Comparison of ENCODE assay signal across 18 mouse cellular contexts in genomic region chr1:90913231-90913630, GRCm38 (mm10). TPM values are rescaled to one million over a fixed set of nuclear protein-coding genes. Genes with fewer than 3 reads are reported as not detected.
"Had no signal": no experiment of that assay in that cellular context is flagged by ENCODE, and none has a peak within 500 bp of the region (broad histone marks: within the 10 kb centered on the region; RNA-seq: fewer than 3 reads in every experiment).

No protein-coding gene starts in this region.

- DNase-seq: liver, postnatal 0 days; lung, adult 2 months; lung, postnatal 14 days; lung, postnatal 36 days; midbrain, embryonic 14.5 days; right cerebral cortex, postnatal 14 days; thymus, adult 2 months; thymus, postnatal 25 days; thymus, postnatal 4 days had no signal

- H3K27ac ChIP-seq: lung, embryonic 15.5 days; macrophage; neural tube, embryonic 12.5 days; stomach, embryonic 15.5 days; stomach, postnatal 0 days had no signal

- H3K4me3 ChIP-seq: lung, embryonic 15.5 days; megakaryocyte, embryonic 14.5 days; neural tube, embryonic 12.5 days; stomach, embryonic 15.5 days had no signal

RNA-seq across cellular contexts. Expression of gene Mlph, which starts 1.7 kb away (rescaled TPM):
- total RNA-seq: monocyte, adult 5-6 weeks; neutrophil, adult 5-6 weeks had no signal

RNA-seq across cellular contexts. Expression of gene Prlh, which starts 39.7 kb away (rescaled TPM):
- total RNA-seq: megakaryocyte progenitor cell, adult 5-6 weeks; monocyte, adult 5-6 weeks; neutrophil, adult 5-6 weeks had no signal

RNA-seq across cellular contexts. Expression of gene Rab17, which starts 56.2 kb away (rescaled TPM):
- total RNA-seq: monocyte, adult 5-6 weeks; neutrophil, adult 5-6 weeks had no signal
